In genomic region chr16:8630419-8630818, GRCm38 (mm10) we compare ENCODE assay signal across 1 mouse cellular context.
A peak's percentile ranks its signal among the peaks of the same experiment; 100 is the strongest.
TF ChIP-seq lines count a peak whose summit lies in the region.

No protein-coding gene starts in this region.

TF ChIP-seq in MEL, 35 proteins besides CTCF, POLR2A, EP300 and RAD21:
- TF ChIP-seq ZKSCAN1 (IDR thresholded peaks at IDR 0.05; ENCODE audit: low read depth, low read length), result no peak
- peak; percentile 14; the same call in 1 of the 2 replicates for TF ChIP-seq POLR2AphosphoS2 (IDR thresholded peaks at IDR 0.05; ENCODE audit: low read length)
- TF ChIP-seq TBP (IDR thresholded peaks at IDR 0.05; ENCODE audit: low read depth, low read length), result no peak
TF ChIP-seq in MEL: peak in this region for 1.
